9 mouse cellular contexts compared by ENCODE assay signal in the genomic region with DNA sequence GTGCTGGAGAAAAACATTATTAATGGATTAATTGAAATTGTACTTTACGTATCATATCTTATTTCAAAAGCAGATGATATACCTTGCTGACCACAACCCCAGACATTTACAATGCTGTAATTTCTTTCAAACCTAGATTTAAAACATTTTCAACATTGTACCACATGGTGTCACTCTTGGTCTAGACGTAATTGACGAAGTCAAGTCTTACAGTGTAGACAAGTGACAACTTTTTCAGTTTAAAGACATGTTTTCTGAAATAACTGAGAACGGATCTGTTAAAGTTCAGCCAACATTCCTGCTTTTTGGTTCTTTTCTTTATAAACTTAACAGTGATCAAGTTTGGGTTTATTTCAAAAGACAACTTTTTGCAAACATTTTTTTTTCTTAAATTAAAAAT. TPM values are rescaled to one million over a fixed set of nuclear protein-coding genes. Genes with fewer than 3 reads are reported as not detected.
DNase-seq lines count a peak whose midpoint lies in the region; ATAC-seq lines count a peak whose summit lies in the region.
"Had no signal": no experiment of that assay in that cellular context is flagged by ENCODE, and none has a peak within 500 bp of the region (broad histone marks: within the 10 kb centered on the region; RNA-seq: fewer than 3 reads in every experiment).

No protein-coding gene starts in this region.

- H3K27me3 ChIP-seq in kidney, embryonic 15.5 days = no peaks in the 10 kb centered on the region
- H3K27me3 ChIP-seq: heart, embryonic 13.5 days; liver, embryonic 15.5 days had no signal

- 28% methylated on average over 4 of the region's 4 CpGs for WGBS in kidney, embryonic 15.5 days

- no peaks in the 10 kb centered on the region for H3K36me3 ChIP-seq in kidney, embryonic 15.5 days
- H3K36me3 ChIP-seq: heart, embryonic 13.5 days; liver, embryonic 15.5 days had no signal

- H3K9me3 ChIP-seq in kidney, embryonic 15.5 days (replicated peaks) = no peaks in the 10 kb centered on the region
- H3K9me3 ChIP-seq: heart, embryonic 13.5 days; liver, embryonic 15.5 days had no signal

- H3K4me3 ChIP-seq in kidney, embryonic 15.5 days (replicated peaks) = no peak overlapping the region
- H3K4me3 ChIP-seq: heart, embryonic 13.5 days; liver, embryonic 15.5 days had no signal

- DNase-seq in kidney, postnatal 25 days = no peak
- DNase-seq in ES-CJ7 (ENCODE audit: low read depth, low spot score) = peak; percentile 52
- DNase-seq in brain, adult 2 months (ENCODE audit: low read depth, low spot score) = peak; percentile 47
- peak; percentile 15 for DNase-seq in lung, postnatal 36 days
- no peak for DNase-seq in testis, postnatal 14 days (ENCODE audit: low spot score)
- DNase-seq in layer of hippocampus, adult 11-12 months (ENCODE audit: low spot score) = no peak

- no peak overlapping the region for H3K9ac ChIP-seq in kidney, embryonic 15.5 days
- H3K9ac ChIP-seq: heart, embryonic 13.5 days; liver, embryonic 15.5 days had no signal

- H3K27ac ChIP-seq in kidney, embryonic 15.5 days = no peak overlapping the region
- H3K27ac ChIP-seq: heart, embryonic 13.5 days; liver, embryonic 15.5 days had no signal

- H3K4me1 ChIP-seq in kidney, embryonic 15.5 days = no peaks in the 10 kb centered on the region
- H3K4me1 ChIP-seq: heart, embryonic 13.5 days; liver, embryonic 15.5 days had no signal

- 0 out of 2 replicates have a peak, but pooled peaks have one; percentile 40 for ATAC-seq in kidney, embryonic 15.5 days (replicated peaks; ENCODE audit: low FRiP score)

- H3K4me2 ChIP-seq in kidney, embryonic 15.5 days = no peak overlapping the region
- H3K4me2 ChIP-seq: heart, embryonic 13.5 days; liver, embryonic 15.5 days had no signal

RNA-seq across cellular contexts. Expression of a gene that starts 46.1 kb away (rescaled TPM):
- 0.64 and 0.73 TPM in 2 replicates for polyA plus RNA-seq in kidney, embryonic 15.5 days (2015; fragmentation: Nextera tagmentation; extraction: Ambion mirVana)

Comparison
In these comparisons a context has a peak if more than half of its experiments do, and no peak if none do; other contexts are left out.
1. DNase-seq: peak in ES-CJ7 (single experiment), brain, adult 2 months (single experiment) and lung, postnatal 36 days (single experiment); none in kidney, postnatal 25 days (0 of 2), testis, postnatal 14 days (single experiment) and layer of hippocampus, adult 11-12 months (single experiment).